Mouse (Mus musculus) CD4-positive naive resting alpha-beta T cell, adult 57 days (primary cell): ENCODE results near the gene Gm20905. TPM values are rescaled to one million over a fixed set of nuclear protein-coding genes. Genes with fewer than 3 reads are reported as not detected.

Experiments used
- total RNA-seq: library from RNA; stranded (reverse); gene quantifications from one replicate; pipeline ENCODE4 v1.2.4, GENCODE M21; 2023

Gm20905 gene
- not detected for total RNA-seq

GRCm38 (mm10) chrY:37259503-37259902 is at the start of gene Gm20905:
Gene Gm20905 (minus strand): TSS chrY:37259603.

